Mouse (Mus musculus) left cerebral cortex, postnatal 4 days (tissue): Measurements from ENCODE around the gene Zfp710. TPM values are rescaled to one million over a fixed set of nuclear protein-coding genes. Genes with fewer than 3 reads are reported as not detected.

Experiments
- DNase-seq: peaks from one replicate; pipeline ENCODE4 v3.0.0-alpha.2; 2022
- intact Hi-C: fragments of 180-260 bp; cut with DNase I; formaldehyde crosslinking; loops from one replicate; pipeline ENCODE4 v1.15.1; 2025
- total RNA-seq, 2 experiments: library from RNA; stranded (reverse); gene quantifications; 2 replicates each; pipeline ENCODE4 v1.2.3; 2021

Zfp710 gene
- total RNA-seq, 2 experiments from 2014 or later, result 19.3 to 23.7 TPM

GRCm38 (mm10) chr7:80140815-80141214, 116.2 kb downstream of the Zfp710 start:
- intact Hi-C loops, result loop anchor here (5.0 to 10.0 kb wide), 2 partner anchors 54 to 76 kb away; no protein-coding TSS in a partner anchor
- peak; percentile 81 for DNase-seq

Other genes starting within 250 kb of the Zfp710 start
- under 1 TPM; 0.46 to 0.70 TPM for gene Mesp1, start 231.0 kb upstream of the Zfp710 start, total RNA-seq
- gene Mesp2, start 214.1 kb upstream of the Zfp710 start, total RNA-seq, result 1 to 10 TPM; 1.2 to 1.9 TPM
- gene Anpep, start 163.8 kb upstream of the Zfp710 start, total RNA-seq, result 1 to 10 TPM; 7.4 to 8.4 TPM
- 10 to 100 TPM; 50.8 to 51.6 TPM for gene Ap3s2, start 104.2 kb upstream of the Zfp710 start, total RNA-seq
- 1 to 10 TPM; 8.3 to 9.4 TPM for gene Arpin, start 89.5 kb upstream of the Zfp710 start, total RNA-seq
- 10 to 100 TPM; 66.4 to 74.7 TPM for gene Idh2, start 90.6 kb downstream of the Zfp710 start, total RNA-seq
- gene Sema4b, start 162.0 kb downstream of the Zfp710 start, total RNA-seq, result 10 to 100 TPM; 31.4 to 33.9 TPM
- 10 to 100 TPM; 14.2 to 16.4 TPM for gene Cib1, start 208.0 kb downstream of the Zfp710 start, total RNA-seq
- 1 to 10 TPM; 4.6 to 5.1 TPM for gene Gdpgp1, start 208.1 kb downstream of the Zfp710 start, total RNA-seq
- gene Ttll13, start 221.6 kb downstream of the Zfp710 start, total RNA-seq, result 1 to 10 TPM; 1.1 to 2.2 TPM
- gene Ngrn, start 236.4 kb downstream of the Zfp710 start, total RNA-seq, result 10 to 100 TPM; 41.6 to 42.7 TPM
- gene Vps33b, start 244.8 kb downstream of the Zfp710 start, total RNA-seq, result 10 to 100 TPM; 34.1 to 36.0 TPM